Mouse (Mus musculus) stomach, embryonic 14.5 days (tissue): ENCODE data around the gene Pramef8. TPM values are rescaled to one million over a fixed set of nuclear protein-coding genes. Genes with fewer than 3 reads are reported as not detected.
A peak's percentile ranks its signal among the peaks of the same experiment; 100 is the strongest.
"Not testable (repeated sequence)": the region's sequence is repeated elsewhere in the genome, so short reads cannot be mapped to it uniquely, and the experiment has no call there.

Source experiments
- ATAC-seq: fragments of 200-750 bp; cut with Nextera tagmentation; 2 replicates; pipeline ENCODE4 v1.8.0; 2017; ENCODE audit warnings: low read depth, moderate TSS enrichment; ENCODE audit not compliant: insufficient number of reproducible peaks, insufficient read depth, low FRiP score
- H3K27ac ChIP-seq: fragments of 300-500 bp; sonication (generic); 2 replicates; pipeline ENCODE4 v1.5.1; 2014; ENCODE audit warnings: mild to moderate bottlenecking, low read length, moderate library complexity, mixed read lengths
- H3K27me3 ChIP-seq: fragments of 300-500 bp; sonication (generic); 2 replicates; pipeline ENCODE4 v1.6.1; 2014; ENCODE audit warnings: low read length, control low read depth, mixed read lengths; ENCODE audit not compliant: control insufficient read depth, insufficient read depth
- H3K36me3 ChIP-seq: fragments of 300-500 bp; sonication (generic); 2 replicates; pipeline ENCODE4 v1.6.1; 2014; ENCODE audit warnings: mild to moderate bottlenecking, control low read depth, low read length, moderate library complexity, mixed read lengths; ENCODE audit not compliant: control insufficient read depth, insufficient read depth
- H3K4me1 ChIP-seq: fragments of 300-500 bp; sonication (generic); 2 replicates; pipeline ENCODE4 v1.6.1; 2014; ENCODE audit warnings: low read length, control low read depth, mixed read lengths; ENCODE audit not compliant: control insufficient read depth, insufficient read depth
- H3K4me2 ChIP-seq: fragments of 300-500 bp; sonication (generic); replicated peaks from 2 replicates; pipeline ENCODE4 v1.6.1; 2014; ENCODE audit warnings: low read depth, low read length, control low read depth
- H3K4me3 ChIP-seq: fragments of 300-500 bp; sonication (generic); 2 replicates; pipeline ENCODE4 v1.5.1; 2014; ENCODE audit warnings: low read depth, low read length, control low read depth
- H3K9ac ChIP-seq: fragments of 300-500 bp; sonication (generic); replicated peaks from 2 replicates; pipeline ENCODE4 v1.6.1; 2014; ENCODE audit warnings: low read depth, mild to moderate bottlenecking, control low read depth, low read length, moderate library complexity, mixed read lengths
- H3K9me3 ChIP-seq: fragments of 300-500 bp; sonication (generic); 2 replicates; pipeline ENCODE4 v1.6.1; 2016; ENCODE audit warnings: low read depth, low read length, control low read depth; ENCODE audit not compliant: control insufficient read depth
- WGBS: fragments of 180-500 bp; shearing (Covaris S2); extraction: QIAGEN DNeasy Blood & Tissue Kit; methylation state at CpG from one replicate; pipeline ENCODE4 v1.1.7; 2014; 5-methylcytosine and 5-hydroxymethylcytosine counted together
- polyA plus RNA-seq: library from polyadenylated mRNA; unstranded; fragments of >200 nt; fragmentation: Nextera tagmentation; extraction: Ambion mirVana; gene quantifications from 2 replicates; pipeline ENCODE4 v1.2.1, GENCODE M21; 2014

The Pramef8 gene
- polyA plus RNA-seq, 1 experiment from 2014 or later: 18.4 TPM

- Histone ChIP-seq H3K36me3 (no peaks in the 10 kb centered on the region), H3K4me2 (no peak within 1 kb of the TSS), H3K9me3 (no peaks in the 10 kb centered on the region), H3K4me1 (no peaks in the 10 kb centered on the region), H3K4me3 (no peak within 1 kb of the TSS), H3K27ac (no peak within 1 kb of the TSS), H3K27me3 (no peaks in the 10 kb centered on the region), H3K9ac (no peak within 1 kb of the TSS)
- WGBS: 78% methylated on average over 26 of the region's 26 CpGs
- no peak for ATAC-seq
Observed at GRCm38 (mm10) chr4:143394181-143394580, 18.0 kb upstream of the Pramef8 start, which contains the start of gene Pramel1. TSS of gene Pramel1 (plus strand) at chr4:143394428.

- H3K4me3 ChIP-seq: peak overlapping the region; percentile 51
- 0 out of 2 replicates have a peak overlapping the region, but pooled peaks have one; percentile 45 for H3K9ac ChIP-seq
- no peaks in the 10 kb centered on the region for H3K9me3 ChIP-seq
- H3K27me3 ChIP-seq: no peaks in the 10 kb centered on the region
- H3K27ac ChIP-seq: no peak overlapping the region
- H3K4me1 ChIP-seq: no peaks in the 10 kb centered on the region
- H3K36me3 ChIP-seq: peaks cover 6% of the 10 kb centered on the region
- WGBS: 69% methylated on average over 5 of the region's 5 CpGs
- ATAC-seq: no peak
- H3K4me2 ChIP-seq: peak overlapping the region; percentile 43
Observed at GRCm38 (mm10) chr4:143411566-143412218, 534 bp upstream of the Pramef8 start.

- Histone ChIP-seq H3K4me3 (no peak overlapping the region), H3K36me3 (peaks cover 26% of the 10 kb centered on the region), H3K27me3 (no peaks in the 10 kb centered on the region), H3K9ac (no peak overlapping the region), H3K4me1 (no peaks in the 10 kb centered on the region), H3K9me3 (no peaks in the 10 kb centered on the region), H3K27ac (no peak overlapping the region), H3K4me2 (no peak overlapping the region)
- no peak for ATAC-seq
- WGBS: 93% methylated on average over 1 of the region's 1 CpGs
Observed at GRCm38 (mm10) chr4:143413621-143414020, 1.4 kb downstream of the Pramef8 start.

- Histone ChIP-seq H3K27ac (no peak overlapping the region), H3K4me2 (no peak overlapping the region), H3K4me1 (no peaks in the 10 kb centered on the region), H3K9me3 (no peaks in the 10 kb centered on the region), H3K27me3 (no peaks in the 10 kb centered on the region), H3K36me3 (peaks cover 31% of the 10 kb centered on the region), H3K4me3 (no peak overlapping the region), H3K9ac (no peak overlapping the region)
- no peak for ATAC-seq
- WGBS: 95% methylated on average over 3 of the region's 3 CpGs
Observed at GRCm38 (mm10) chr4:143414121-143414520, 1.9 kb downstream of the Pramef8 start.

- H3K4me1 ChIP-seq, H3K36me3 ChIP-seq, H3K4me3 ChIP-seq, H3K9me3 ChIP-seq, H3K4me2 ChIP-seq, H3K27ac ChIP-seq, H3K27me3 ChIP-seq, H3K9ac ChIP-seq: not testable (repeated sequence)
- 59% methylated on average over 5 of the region's 5 CpGs for WGBS
- ATAC-seq: peak; percentile 23; the same call in 1 of the 2 replicates
Observed at GRCm38 (mm10) chr4:143426770-143427169, 14.5 kb downstream of the Pramef8 start.

- ATAC-seq: no peak
- Histone ChIP-seq H3K4me2 (no peak within 1 kb of the TSS), H3K9me3 (no peaks in the 10 kb centered on the region), H3K4me3 (no peak within 1 kb of the TSS), H3K9ac (no peak within 1 kb of the TSS), H3K36me3 (no peaks in the 10 kb centered on the region), H3K4me1 (no peaks in the 10 kb centered on the region), H3K27ac (no peak within 1 kb of the TSS), H3K27me3 (no peaks in the 10 kb centered on the region)
- WGBS: 84% methylated on average over 3 of the region's 3 CpGs
Observed at GRCm38 (mm10) chr4:143450224-143450623, 38.0 kb downstream of the Pramef8 start, which contains the start of gene Oog4. TSS of gene Oog4 (minus strand) at chr4:143450324.

Other genes with a start within 250 kb of the Pramef8 start
- gene Prdm2, start 199.4 kb upstream of the Pramef8 start, polyA plus RNA-seq: 15.2 and 15.6 TPM in 2 replicates
- gene Pdpn, start 112.9 kb upstream of the Pramef8 start, polyA plus RNA-seq: 35.4 and 41.3 TPM in 2 replicates
- not detected in 2 replicates for gene Lrrc38, start 62.7 kb upstream of the Pramef8 start, polyA plus RNA-seq
- gene Pramel1, start 18.0 kb upstream of the Pramef8 start, polyA plus RNA-seq: not detected in 2 replicates
- gene Oog4, start 37.9 kb downstream of the Pramef8 start, polyA plus RNA-seq: not detected in 2 replicates
- not detected in 2 replicates for gene Gm13043, start 98.9 kb downstream of the Pramef8 start, polyA plus RNA-seq
- gene Gm13040, start 123.5 kb downstream of the Pramef8 start, polyA plus RNA-seq: not detected in 2 replicates
- gene BC080695, start 139.3 kb downstream of the Pramef8 start, polyA plus RNA-seq: not detected in 2 replicates
- not detected in 2 replicates for gene Gm13057, start 139.3 kb downstream of the Pramef8 start, polyA plus RNA-seq
- not detected in 2 replicates for gene Gm13083, start 202.6 kb downstream of the Pramef8 start, polyA plus RNA-seq
- gene Gm13088, start 244.8 kb downstream of the Pramef8 start, polyA plus RNA-seq: not detected in 2 replicates